Mouse (Mus musculus): ENCODE measurements around the gene Ryr1. TPM values are rescaled to one million over a fixed set of nuclear protein-coding genes. Genes with fewer than 3 reads are reported as not detected.
"Not testable (repeated sequence)": the region's sequence is repeated elsewhere in the genome, so short reads cannot be mapped to it uniquely, and the experiment has no call there.

The Ryr1 gene
- polyA plus RNA-seq, 1 experiment from 2014 or later = 0.09 TPM

GRCm38 (mm10) chr7:29148771-29149170, 23.8 kb upstream of the Ryr1 start:
- Histone ChIP-seq H3K4me2 (ENCODE audit: low read depth, low read length) (no peak overlapping the region), H3K9me3 (ENCODE audit: low read length) (no peaks in the 10 kb centered on the region), H3K36me3 (replicated peaks; ENCODE audit: insufficient read depth, low read length) (no peaks in the 10 kb centered on the region), H3K4me3 (ENCODE audit: low read depth, low read length) (no peak overlapping the region), H3K27me3 (ENCODE audit: insufficient read depth, low read length) (no peaks in the 10 kb centered on the region), H3K9ac (replicated peaks) (no peak overlapping the region), H3K27ac (ENCODE audit: low read depth) (no peak overlapping the region), H3K4me1 (ENCODE audit: insufficient read depth) (peaks cover 4% of the 10 kb centered on the region; the same call in 1 of the 2 replicates)
- ATAC-seq (no peak), DNase-seq (no peak)
- no peak for TF ChIP-seq EP300 (IDR thresholded peaks at IDR 0.05; ENCODE audit: low read depth)
- no peak for TF ChIP-seq CTCF (IDR thresholded peaks at IDR 0.05; ENCODE audit: low read depth)
- WGBS (ENCODE audit: insufficient replicate concordance) = 83% methylated on average over 15 of the region's 15 CpGs

GRCm38 (mm10) chr7:29146625-29147367, 21.8 kb upstream of the Ryr1 start:
- Histone ChIP-seq H3K4me1 (ENCODE audit: insufficient read depth) (peaks cover 4% of the 10 kb centered on the region; the same call in 1 of the 2 replicates), H3K27ac (ENCODE audit: low read depth) (no peak overlapping the region), H3K4me2 (ENCODE audit: low read depth, low read length) (no peak overlapping the region), H3K4me3 (ENCODE audit: low read depth, low read length) (no peak overlapping the region), H3K9me3 (ENCODE audit: low read length) (no peaks in the 10 kb centered on the region), H3K9ac (replicated peaks) (no peak overlapping the region), H3K27me3 (ENCODE audit: insufficient read depth, low read length) (no peaks in the 10 kb centered on the region), H3K36me3 (replicated peaks; ENCODE audit: insufficient read depth, low read length) (no peaks in the 10 kb centered on the region)
- WGBS (ENCODE audit: insufficient replicate concordance) = 70% methylated on average over 7 of the region's 7 CpGs
- TF ChIP-seq CTCF (IDR thresholded peaks at IDR 0.05; ENCODE audit: low read depth) = no peak
- no peak for TF ChIP-seq EP300 (IDR thresholded peaks at IDR 0.05; ENCODE audit: low read depth)
- DNase-seq (no peak), ATAC-seq (no peak)

- H3K4me3 ChIP-seq (ENCODE audit: low read depth, low read length) = no peak overlapping the region
- no peaks in the 10 kb centered on the region for H3K36me3 ChIP-seq (replicated peaks; ENCODE audit: insufficient read depth, low read length)
- H3K27ac ChIP-seq (ENCODE audit: low read depth) = no peak overlapping the region
- DNase-seq (no peak), ATAC-seq (no peak)
- peaks cover 4% of the 10 kb centered on the region; the same call in 1 of the 2 replicates for H3K4me1 ChIP-seq (ENCODE audit: insufficient read depth)
- no peaks in the 10 kb centered on the region for H3K27me3 ChIP-seq (ENCODE audit: insufficient read depth, low read length)
- H3K4me2 ChIP-seq (ENCODE audit: low read depth, low read length) = no peak overlapping the region
- TF ChIP-seq EP300 (IDR thresholded peaks at IDR 0.05; ENCODE audit: low read depth) = no peak
- 61% methylated on average over 4 of the region's 4 CpGs for WGBS (ENCODE audit: insufficient replicate concordance)
- H3K9me3 ChIP-seq (ENCODE audit: low read length) = no peaks in the 10 kb centered on the region
- no peak overlapping the region for H3K9ac ChIP-seq (replicated peaks)
Measured at GRCm38 (mm10) chr7:29144006-29144405, 19.0 kb upstream of the Ryr1 start.

GRCm38 (mm10) chr7:29141416-29141815, 16.4 kb upstream of the Ryr1 start:
- no peak for TF ChIP-seq CTCF (IDR thresholded peaks at IDR 0.05; ENCODE audit: low read depth)
- TF ChIP-seq EP300 (IDR thresholded peaks at IDR 0.05; ENCODE audit: low read depth) = no peak
- Histone ChIP-seq H3K36me3 (replicated peaks; ENCODE audit: insufficient read depth, low read length) (no peaks in the 10 kb centered on the region), H3K27ac (ENCODE audit: low read depth) (no peak overlapping the region), H3K4me2 (ENCODE audit: low read depth, low read length) (no peak overlapping the region), H3K27me3 (ENCODE audit: insufficient read depth, low read length) (no peaks in the 10 kb centered on the region), H3K9me3 (ENCODE audit: low read length) (no peaks in the 10 kb centered on the region), H3K4me1 (ENCODE audit: insufficient read depth) (peaks cover 4% of the 10 kb centered on the region; the same call in 1 of the 2 replicates), H3K9ac (replicated peaks) (no peak overlapping the region), H3K4me3 (ENCODE audit: low read depth, low read length) (no peak overlapping the region)
- WGBS (ENCODE audit: insufficient replicate concordance) = 61% methylated on average over 8 of the region's 8 CpGs
- ATAC-seq (no peak), DNase-seq (no peak)

- H3K27me3 ChIP-seq (ENCODE audit: insufficient read depth, low read length); H3K9ac ChIP-seq (replicated peaks); H3K27ac ChIP-seq (ENCODE audit: low read depth); ATAC-seq; H3K4me2 ChIP-seq (ENCODE audit: low read depth, low read length); H3K36me3 ChIP-seq (replicated peaks; ENCODE audit: insufficient read depth, low read length); H3K4me3 ChIP-seq (ENCODE audit: low read depth, low read length); H3K9me3 ChIP-seq (ENCODE audit: low read length); DNase-seq; H3K4me1 ChIP-seq (ENCODE audit: insufficient read depth): not testable (repeated sequence)
- 82% methylated on average over 3 of the region's 4 CpGs for WGBS (ENCODE audit: insufficient replicate concordance)
Measured at GRCm38 (mm10) chr7:29139237-29139636, 14.3 kb upstream of the Ryr1 start.

GRCm38 (mm10) chr7:29137429-29137828, 12.4 kb upstream of the Ryr1 start:
- H3K27me3 ChIP-seq (ENCODE audit: insufficient read depth, low read length) = no peaks in the 10 kb centered on the region
- no peak overlapping the region for H3K9ac ChIP-seq (replicated peaks)
- no peak for DNase-seq
- H3K9me3 ChIP-seq (ENCODE audit: low read length) = no peaks in the 10 kb centered on the region
- no peaks in the 10 kb centered on the region for H3K36me3 ChIP-seq (replicated peaks; ENCODE audit: insufficient read depth, low read length)
- TF ChIP-seq CTCF (IDR thresholded peaks at IDR 0.05; ENCODE audit: low read depth) (no peak), EP300 (IDR thresholded peaks at IDR 0.05; ENCODE audit: low read depth) (no peak)
- WGBS (ENCODE audit: insufficient replicate concordance) = 59% methylated on average over 16 of the region's 16 CpGs
- no peak for ATAC-seq
- no peak overlapping the region for H3K4me2 ChIP-seq (ENCODE audit: low read depth, low read length)
- H3K4me3 ChIP-seq (ENCODE audit: low read depth, low read length) = no peak overlapping the region
- no peaks in the 10 kb centered on the region for H3K4me1 ChIP-seq (ENCODE audit: insufficient read depth)
- no peak overlapping the region for H3K27ac ChIP-seq (ENCODE audit: low read depth)
